Mouse (Mus musculus): ENCODE measurements at regions not wholly inside any gene's neighbourhood (a gene's known extent, or its start where the extent isn't known, plus 50 kb on each side); places are given as distances from the start of the nearest gene placed in this dataset.

- TF ChIP-seq MAZ (IDR thresholded peaks at IDR 0.05; ENCODE audit: low read depth, low read length) (no peak), POLR2A (IDR thresholded peaks at IDR 0.05; ENCODE audit: low read depth, low read length) (no peak), CHD2 (IDR thresholded peaks at IDR 0.05; ENCODE audit: low read length) (no peak), KAT2A (IDR thresholded peaks at IDR 0.05; ENCODE audit: insufficient replicate concordance, low read length) (no peak), NRF1 (IDR thresholded peaks at IDR 0.05; ENCODE audit: low read depth, low read length) (no peak), ZKSCAN1 (IDR thresholded peaks at IDR 0.05; ENCODE audit: borderline replicate concordance, low read depth, low read length) (no peak), ZNF384 (IDR thresholded peaks at IDR 0.05; ENCODE audit: low read depth, low read length) (no peak), CTCF (conservative IDR thresholded peaks at IDR 0.05 in 1 of 2, IDR thresholded peaks at IDR 0.05 in 1 of 2; ENCODE audit: low read depth in 2 of 2, low read length in 2 of 2) (no peak), USF1 (IDR thresholded peaks at IDR 0.05; ENCODE audit: low read depth, low read length) (no peak), MAFK (IDR thresholded peaks at IDR 0.05; ENCODE audit: insufficient replicate concordance, low read length) (no peak), SIN3A (IDR thresholded peaks at IDR 0.05; ENCODE audit: low read length) (no peak), TBP (conservative IDR thresholded peaks at IDR 0.05; ENCODE audit: low read depth, low read length) (no peak)
These were observed 109.9 kb downstream of the Dmrta2 start for GRCm38 (mm10) chr4:110087570-110088247.
